Mouse (Mus musculus): ENCODE data around the gene Ifna13.

The Ifna13 gene

DNA sequence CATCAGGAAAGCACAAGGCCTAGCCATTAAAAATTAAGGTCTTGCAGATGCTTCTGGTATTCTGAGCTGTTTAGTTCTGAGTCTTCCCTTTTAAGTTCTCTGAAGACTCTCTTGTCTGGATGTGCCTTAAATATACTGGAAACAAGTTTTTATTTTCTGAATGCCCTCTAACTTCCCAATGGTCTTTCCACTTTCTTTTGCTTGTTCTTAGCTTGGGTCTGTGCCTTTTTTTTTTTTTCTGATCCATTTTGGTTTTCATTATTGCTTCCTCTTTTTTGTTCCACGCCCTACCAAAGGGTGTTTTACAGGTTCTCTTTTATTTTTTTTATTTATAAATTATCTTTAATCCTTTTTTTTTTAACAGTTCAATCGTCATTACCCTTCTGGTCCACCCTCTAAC, at the start of gene Ifna13:
Gene Ifna13, minus strand, starts transcription at position 101 of the 400 bp plus-strand sequence.
- CTCF ChIA-PET = interaction anchor here (0.7 kb wide), 1 partner anchor 196 kb away, joined by 5 read pairs; no protein-coding TSS in a partner anchor

- CTCF ChIA-PET = no interaction called here
Observed at GRCm38 (mm10) chr4:88693392-88693791, 49.1 kb upstream of the Ifna13 start.

DNA sequence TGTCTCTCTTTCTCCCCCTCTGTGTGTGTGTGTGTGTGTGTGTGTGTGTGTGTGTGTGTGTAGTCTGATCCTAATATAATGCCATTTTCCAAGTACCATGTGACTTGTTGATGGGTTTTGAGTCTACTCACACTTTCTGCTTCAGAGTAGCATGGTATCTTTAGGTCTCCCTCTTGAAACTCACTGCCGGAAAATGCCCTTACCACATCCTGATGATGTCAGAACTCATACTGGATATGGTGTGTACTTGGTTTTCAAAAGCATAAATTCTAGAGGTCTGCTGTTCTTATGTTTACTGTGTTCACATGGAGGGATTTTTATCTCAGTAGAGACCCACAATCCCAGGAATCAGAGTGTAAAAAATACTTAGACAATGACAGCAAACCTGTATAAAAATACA, 48.3 kb upstream of the Ifna13 start:
- CTCF ChIA-PET = no interaction called here

GRCm38 (mm10) chr4:88691259-88691658, 47.0 kb upstream of the Ifna13 start, which contains the start of gene Ifnab:
Gene Ifnab, minus strand, starts transcription at chr4:88691359.
- CTCF ChIA-PET = no interaction called here

GRCm38 (mm10) chr4:88683812-88684211, 39.6 kb upstream of the Ifna13 start, which contains the start of gene Ifna2:
Gene Ifna2, minus strand, starts transcription at chr4:88683912.
- CTCF ChIA-PET = no interaction called here

- CTCF ChIA-PET = no interaction called here
Observed at GRCm38 (mm10) chr4:88681353-88681752, 37.1 kb upstream of the Ifna13 start.

GRCm38 (mm10) chr4:88680362-88680761, 36.1 kb upstream of the Ifna13 start:
- CTCF ChIA-PET = no interaction called here

DNA sequence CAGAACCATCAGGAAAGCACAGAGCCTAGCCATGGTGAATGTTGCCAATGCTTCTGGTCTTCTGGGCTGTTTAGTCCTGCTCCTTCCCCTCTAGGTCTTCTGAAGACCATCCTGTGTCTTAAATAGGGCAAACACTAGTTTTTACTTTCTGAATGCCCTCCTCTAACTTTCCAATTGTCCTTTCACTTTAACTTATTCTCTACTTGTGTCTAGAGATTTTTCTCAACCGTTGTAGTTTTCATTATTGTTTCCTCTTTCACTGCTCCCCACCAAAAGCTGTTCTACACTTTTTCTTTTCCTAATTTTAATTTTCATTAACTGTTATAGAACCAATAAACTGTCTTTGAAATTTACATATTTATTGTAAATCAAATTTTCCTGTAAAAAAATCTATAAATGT, 32.6 kb upstream of the Ifna13 start, which contains the start of gene Ifna16:
Gene Ifna16, minus strand, starts transcription at position 101 of the 400 bp plus-strand sequence.
- CTCF ChIA-PET = no interaction called here

DNA sequence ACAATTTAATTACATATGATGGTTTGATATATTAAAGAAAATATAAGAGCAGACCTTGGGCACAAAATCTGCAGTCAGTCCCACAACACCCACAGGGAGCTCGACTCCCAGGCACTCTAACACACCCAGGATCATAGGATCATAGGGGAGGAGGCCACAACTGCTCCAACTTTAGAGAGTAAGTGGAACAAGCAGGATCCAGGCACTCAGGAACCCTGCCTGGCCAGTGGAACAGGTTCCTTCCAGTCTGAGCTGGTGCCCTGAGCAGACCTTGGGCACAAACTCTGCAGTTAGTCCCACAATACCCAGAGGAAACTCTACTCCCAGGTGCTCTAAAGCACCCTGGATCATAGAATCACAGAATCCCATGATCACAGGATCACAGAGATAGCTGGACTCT, 11.2 kb upstream of the Ifna13 start:
- CTCF ChIA-PET = no interaction called here

GRCm38 (mm10) chr4:88653644-88654043, 9.4 kb upstream of the Ifna13 start:
- CTCF ChIA-PET = no interaction called here

DNA sequence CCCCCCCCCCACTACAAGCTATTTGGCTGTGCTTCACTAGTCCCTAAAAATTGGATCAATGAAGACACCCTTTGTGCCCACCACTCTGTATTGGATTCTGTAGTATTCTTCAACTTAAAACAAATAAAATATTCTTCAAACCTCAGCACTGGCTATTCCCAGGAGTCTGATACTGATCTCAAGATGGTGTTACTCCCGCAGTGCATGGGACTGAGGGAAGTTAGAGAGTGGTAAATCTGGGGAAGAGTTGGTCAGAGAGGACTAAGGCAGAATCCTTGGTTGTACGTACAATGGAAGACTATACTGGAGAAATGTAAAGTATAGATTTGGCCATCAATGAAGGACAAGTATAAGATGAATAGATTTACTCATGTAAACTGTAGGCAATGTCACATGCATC, 1.7 kb downstream of the Ifna13 start:
- CTCF ChIA-PET = no interaction called here

GRCm38 (mm10) chr4:88641077-88641831, 3.0 kb downstream of the Ifna13 start:
- CTCF ChIA-PET = interaction anchor here (0.7 to 1.0 kb wide), 2 partner anchors 57 to 759 kb away, joined by 3 to 5 read pairs; no protein-coding TSS in a partner anchor

DNA sequence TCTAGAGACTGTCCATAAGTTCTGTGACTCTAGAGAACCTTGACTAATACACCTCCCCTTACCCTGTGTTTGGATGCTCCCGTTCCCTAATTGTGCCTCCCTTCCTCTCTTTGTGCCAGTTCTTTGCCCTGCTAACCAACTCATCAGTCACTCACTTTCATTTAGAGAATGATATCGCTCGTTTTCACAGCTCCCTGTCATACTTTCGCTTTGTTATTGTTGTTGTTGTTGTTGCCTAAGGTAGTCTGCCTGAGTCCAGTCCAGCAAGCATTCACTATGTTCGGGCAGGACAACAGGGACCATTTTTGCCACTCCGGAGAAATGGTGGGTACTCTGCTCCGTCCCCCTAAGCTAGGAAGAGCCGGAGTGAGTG, 3.6 kb downstream of the Ifna13 start:
- CTCF ChIA-PET = interaction anchor here (0.7 to 1.0 kb wide), 2 partner anchors 57 to 758 kb away, joined by 3 to 5 read pairs; no protein-coding TSS in a partner anchor

- CTCF ChIA-PET = no interaction called here
Observed at GRCm38 (mm10) chr4:88634311-88634710, 9.9 kb downstream of the Ifna13 start, which contains the start of gene C87499. Gene C87499, minus strand, starts transcription at chr4:88634411.

DNA sequence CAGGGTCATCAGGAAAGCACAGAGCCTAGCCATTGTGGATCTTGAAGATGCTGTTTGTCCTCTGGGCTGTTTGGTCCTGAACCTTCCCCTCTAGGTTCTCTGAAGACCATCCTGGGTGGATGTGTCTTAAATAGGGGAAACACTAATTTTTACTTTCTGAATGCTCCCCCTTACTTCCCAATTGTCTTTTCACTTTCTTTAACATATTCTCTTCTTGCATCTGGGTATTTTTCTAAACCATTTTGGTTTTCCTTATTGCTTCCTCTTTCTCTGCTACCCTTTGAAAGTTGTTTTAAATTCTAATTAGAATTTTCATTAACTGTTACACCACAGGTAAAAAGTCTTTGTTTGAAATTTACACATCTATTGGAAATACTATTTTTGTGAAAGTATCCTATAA, 41.0 kb downstream of the Ifna13 start, which contains the start of gene Ifna12:
Gene Ifna12, minus strand, starts transcription at position 101 of the 400 bp plus-strand sequence.
- CTCF ChIA-PET = no interaction called here

All from spleen, embryonic (tissue).